Mouse (Mus musculus) thymus, adult 2 months (tissue): Measurements from ENCODE around the gene Gm20388.

ENCODE experiments used
- CTCF ChIP-seq: fragments of 200-500 bp; IDR thresholded peaks from 2 replicates; pipeline ENCODE4 v1.5.1; 2012; ENCODE audit warnings: mild to moderate bottlenecking, control low read depth, low read length, moderate library complexity, borderline replicate concordance; ENCODE audit not compliant: control insufficient read depth, poor library complexity, insufficient read depth; ENCODE audit errors: extremely low read depth
- POLR2A ChIP-seq: fragments of 200-500 bp; IDR thresholded peaks from 2 replicates; pipeline ENCODE4 v1.6.1; 2012; ENCODE audit warnings: mild to moderate bottlenecking, low read length, control low read depth, moderate library complexity; ENCODE audit not compliant: control insufficient read depth, poor library complexity, insufficient read depth; ENCODE audit errors: extremely low read depth

GRCm38 (mm10) chr8:121674524-121674923 is 1763.9 kb downstream of the Gm20388 start:
- no peak for TF ChIP-seq POLR2A
- TF ChIP-seq CTCF: no peak
